Mouse (Mus musculus): ENCODE results near the gene Prkch.

Gene Prkch

DNA sequence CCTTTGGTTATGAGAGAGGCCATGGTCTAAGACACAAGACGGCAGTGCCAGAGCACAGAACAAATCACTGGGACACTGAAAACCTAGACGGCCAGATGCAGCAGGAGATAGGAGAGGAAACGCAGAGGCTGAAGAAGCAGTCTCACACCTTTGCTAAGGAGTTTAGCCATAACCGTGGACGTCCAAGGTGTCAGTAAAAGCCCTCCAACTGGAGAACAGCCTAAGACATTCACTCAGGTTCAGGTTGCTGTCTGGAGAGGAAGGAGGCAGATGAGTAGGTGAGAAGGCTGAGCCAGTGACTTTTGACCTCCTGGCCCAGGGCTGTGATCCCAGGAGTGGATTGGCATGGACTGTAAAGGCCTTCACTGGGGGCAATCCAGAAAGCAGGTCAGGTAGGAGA, 130.0 kb downstream of the Prkch start:
- DNase-seq (ENCODE audit: low read depth), result no peak

DNA sequence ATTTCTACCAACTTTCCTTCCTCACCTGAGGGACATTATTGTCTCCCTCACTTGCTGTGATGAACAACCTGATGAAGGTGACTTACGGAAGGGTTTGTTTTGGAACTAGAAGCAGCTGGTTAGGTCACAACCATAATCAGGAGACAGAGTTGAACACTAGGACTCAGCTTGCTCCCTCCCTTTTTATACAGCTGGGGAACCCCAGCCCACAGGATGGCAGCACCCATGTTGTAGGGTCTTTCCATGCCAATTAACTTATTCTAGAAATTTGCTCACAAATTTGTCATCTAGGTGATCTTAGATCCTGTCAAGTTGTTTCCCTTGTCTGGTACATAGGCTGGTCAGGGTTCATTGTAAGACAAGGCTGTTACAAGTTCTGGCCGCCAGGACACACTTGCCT, 130.7 kb downstream of the Prkch start:
- DNase-seq (ENCODE audit: low read depth), result no peak

DNA sequence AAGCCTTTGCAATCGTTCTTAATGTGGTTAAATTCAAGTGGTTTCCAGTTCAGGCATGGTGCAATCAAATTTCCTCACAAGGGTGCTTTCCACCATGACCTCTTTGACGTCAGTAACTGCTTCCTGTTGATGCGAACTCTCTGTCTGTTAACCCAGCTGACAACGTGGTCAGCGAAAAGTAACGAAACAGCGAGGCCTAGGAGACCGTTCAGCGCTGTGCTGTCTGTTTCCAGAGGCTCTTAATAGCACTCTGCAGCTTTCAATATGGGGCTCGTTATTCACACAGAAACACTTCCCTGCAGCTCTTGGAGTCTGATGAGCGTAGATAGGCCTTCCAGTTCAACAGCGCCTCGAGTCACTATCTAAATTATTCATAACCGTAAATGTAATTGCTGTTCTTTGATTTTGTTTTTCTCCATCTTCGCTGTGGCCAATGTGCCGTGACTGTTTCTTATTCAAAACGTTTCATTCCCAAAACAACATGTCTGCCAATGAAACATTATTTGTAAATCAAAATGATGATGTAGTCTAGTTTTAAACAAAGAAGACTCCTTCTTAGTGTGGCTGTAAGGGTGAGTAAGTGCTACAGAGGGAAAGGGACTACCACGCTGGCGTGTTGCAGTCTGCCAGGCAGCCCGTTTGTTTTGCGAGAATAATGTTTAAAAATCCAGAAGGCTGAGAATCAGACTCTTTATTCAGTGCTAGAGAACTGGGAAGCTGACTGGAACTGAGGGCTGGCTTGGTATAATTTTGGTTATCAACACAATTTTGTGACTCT, 131.5 kb downstream of the Prkch start:
- peak; percentile 93 for DNase-seq (ENCODE audit: low read depth)

DNA sequence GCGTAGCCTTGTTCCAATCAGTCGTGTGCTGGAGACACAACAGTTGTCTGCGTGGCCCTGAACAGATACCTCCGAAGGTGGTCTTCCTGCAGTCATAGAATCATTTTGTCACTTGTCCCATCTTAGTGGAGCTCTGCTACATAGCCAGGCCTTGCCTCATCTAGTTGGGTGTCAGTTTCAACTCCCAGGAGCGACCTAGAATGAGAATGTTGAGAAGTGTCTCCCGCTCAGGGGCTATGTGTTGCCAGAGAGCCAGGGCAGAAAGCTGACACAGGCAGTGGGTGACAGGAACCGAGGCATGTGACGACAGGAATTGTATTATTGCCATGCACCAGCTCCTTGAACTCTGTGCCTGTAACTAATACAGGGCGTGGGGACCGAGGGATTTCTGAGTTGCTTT, 133.4 kb downstream of the Prkch start:
- no peak for DNase-seq (ENCODE audit: low read depth)

DNA sequence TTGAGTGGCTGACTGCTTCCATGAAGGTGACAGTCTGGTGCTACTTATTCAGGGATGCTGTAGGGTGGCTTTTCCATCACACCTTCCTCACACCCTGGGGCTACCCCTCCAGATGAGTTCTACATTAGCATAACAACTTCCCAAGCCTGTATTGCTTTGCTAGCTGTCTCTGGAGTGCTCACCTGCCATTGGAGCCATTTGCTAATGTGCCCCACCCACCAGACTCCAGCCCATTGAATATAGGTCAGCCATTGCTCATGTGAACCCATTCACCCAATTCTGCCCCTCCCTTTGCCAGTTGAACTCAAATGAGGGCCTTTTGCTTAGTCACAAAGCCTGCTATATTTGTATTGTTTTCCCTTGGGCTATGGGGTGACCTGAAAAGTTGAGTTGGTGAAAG, 135.2 kb downstream of the Prkch start:
- DNase-seq (ENCODE audit: low read depth), result no peak

DNA sequence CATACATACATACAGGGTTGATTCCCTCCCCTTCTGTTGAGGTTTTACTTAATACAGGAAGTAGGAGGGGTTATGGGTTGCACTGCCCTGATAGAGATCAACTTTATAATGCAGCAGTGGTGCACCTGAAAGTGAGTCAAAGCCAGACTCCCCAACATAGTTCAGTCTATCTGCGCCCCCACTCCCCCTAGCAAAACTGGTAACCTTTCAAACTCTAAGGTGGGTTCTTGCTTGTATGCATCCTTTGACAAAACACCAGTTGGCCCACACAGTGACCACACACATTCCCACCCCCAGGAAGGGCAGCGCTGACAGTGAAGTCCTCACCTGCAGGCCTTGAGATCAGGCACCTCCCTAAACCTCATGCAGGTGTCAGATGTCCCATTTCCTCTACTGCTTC, 135.9 kb downstream of the Prkch start:
- DNase-seq (ENCODE audit: low read depth), result peak; percentile 76

DNA sequence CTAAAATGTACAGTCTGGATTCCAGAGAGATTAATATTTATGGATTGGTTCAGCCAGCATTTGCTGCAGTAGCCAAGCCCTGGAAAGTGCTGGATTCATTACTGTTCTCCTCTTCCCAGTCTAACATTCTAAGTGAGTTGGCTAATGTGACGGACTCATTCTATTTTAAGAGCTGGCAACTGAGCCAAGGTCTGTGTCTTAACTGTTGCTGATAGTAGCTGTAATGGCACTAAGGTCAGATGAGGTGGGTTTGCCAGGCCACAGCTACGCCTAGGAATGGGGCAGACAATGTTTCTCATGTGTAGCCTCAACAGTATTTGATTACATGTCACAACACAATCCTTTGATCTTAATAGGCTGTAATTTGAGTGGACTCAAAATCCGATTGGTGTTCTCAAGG, 137.5 kb downstream of the Prkch start:
- DNase-seq (ENCODE audit: low read depth), result no peak

DNA sequence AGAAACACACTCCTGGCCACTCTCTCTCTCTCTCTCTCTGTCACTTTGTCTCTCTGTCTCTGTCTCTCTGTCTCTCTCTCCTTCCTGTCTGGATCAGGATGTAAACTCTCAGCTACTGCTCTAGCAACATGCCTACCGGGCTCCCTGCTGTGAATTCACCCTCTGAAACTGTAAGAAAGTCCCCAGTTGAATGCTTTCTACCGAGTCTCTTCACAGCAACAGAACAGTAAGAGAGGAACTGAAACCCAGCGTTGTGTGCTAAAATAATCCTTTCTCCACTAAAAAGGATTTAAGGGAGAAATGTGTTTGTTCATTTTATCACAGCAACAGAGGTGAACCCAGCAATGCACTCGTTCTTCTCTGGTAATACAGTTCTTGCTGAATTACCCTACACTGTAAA, 138.5 kb downstream of the Prkch start:
- no peak for DNase-seq (ENCODE audit: low read depth)

DNA sequence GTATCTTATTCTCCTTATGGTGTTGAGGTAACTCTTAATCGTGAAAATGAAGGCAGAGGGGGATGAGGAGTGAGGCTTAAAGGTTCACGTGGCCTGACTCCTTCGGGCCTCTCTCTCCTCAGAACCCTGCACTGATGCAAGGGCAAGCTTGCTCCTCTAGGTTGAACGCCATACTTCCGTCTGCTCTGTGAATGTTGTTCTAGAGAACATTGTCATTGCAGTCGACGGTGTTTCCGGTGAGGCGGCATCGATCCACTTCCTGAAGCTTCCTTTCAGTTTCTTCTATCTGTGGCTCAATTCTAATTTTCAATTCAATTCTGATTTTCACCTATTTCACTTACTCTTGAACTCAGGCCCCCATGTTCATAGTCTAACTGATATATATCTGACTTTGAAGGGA, 139.3 kb downstream of the Prkch start:
- no peak for DNase-seq (ENCODE audit: low read depth)

DNA sequence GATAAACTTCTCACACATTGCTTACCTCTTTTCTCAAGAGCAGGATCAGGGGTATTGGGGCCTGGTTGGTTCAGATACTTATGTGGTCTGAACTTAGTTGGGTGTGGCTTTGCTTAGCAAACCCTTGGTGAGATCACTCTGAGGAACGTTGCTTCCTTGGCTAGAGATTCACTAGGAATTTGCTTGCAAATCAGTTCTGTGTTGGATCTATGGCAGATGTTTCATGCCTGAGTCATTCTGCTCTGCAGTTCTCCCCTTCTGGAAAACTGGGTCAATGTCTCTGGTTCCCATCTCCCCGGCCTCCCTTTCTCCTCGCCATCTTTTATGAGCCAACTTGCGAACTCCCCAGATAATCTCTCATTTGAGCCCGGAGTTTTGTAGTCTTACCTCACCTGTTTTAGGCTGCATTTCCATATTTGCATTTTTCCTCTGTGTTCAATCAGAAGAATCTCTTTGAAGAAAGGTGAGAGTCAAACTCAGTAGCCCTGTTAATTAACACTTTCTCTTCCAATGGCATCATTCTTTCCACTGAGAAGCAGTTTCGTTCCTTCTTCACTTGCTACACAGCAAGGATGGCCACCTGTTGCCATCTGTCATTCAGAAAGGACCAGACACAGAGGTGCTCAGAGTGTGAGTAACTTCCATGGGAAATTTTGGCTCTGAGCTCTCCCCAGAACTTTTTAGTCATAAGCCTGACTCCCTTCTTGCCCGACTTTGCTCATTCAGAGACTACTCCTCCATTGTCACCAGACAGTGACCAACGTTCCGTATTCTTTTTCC, 141.4 kb downstream of the Prkch start:
- DNase-seq (ENCODE audit: low read depth), result no peak

DNA sequence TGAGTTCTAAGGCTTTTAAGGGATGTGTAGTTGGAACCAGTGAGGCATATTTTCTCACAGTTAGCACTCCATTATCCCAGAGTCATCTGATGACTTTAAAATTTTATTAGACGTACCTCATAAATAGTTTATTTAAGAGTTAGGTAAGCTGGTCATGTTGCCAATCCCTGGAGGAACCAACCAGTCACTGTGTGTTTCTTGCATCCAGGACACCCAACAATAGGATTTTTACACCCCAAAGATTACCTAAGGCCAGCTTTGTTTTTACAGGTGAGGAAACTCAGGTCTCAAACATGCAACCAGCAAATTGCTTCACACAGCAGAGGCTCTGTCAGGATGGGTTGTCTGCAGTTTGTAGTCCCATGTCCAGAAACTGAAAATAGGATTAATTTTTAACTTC, 142.4 kb downstream of the Prkch start:
- DNase-seq (ENCODE audit: low read depth), result no peak

DNA sequence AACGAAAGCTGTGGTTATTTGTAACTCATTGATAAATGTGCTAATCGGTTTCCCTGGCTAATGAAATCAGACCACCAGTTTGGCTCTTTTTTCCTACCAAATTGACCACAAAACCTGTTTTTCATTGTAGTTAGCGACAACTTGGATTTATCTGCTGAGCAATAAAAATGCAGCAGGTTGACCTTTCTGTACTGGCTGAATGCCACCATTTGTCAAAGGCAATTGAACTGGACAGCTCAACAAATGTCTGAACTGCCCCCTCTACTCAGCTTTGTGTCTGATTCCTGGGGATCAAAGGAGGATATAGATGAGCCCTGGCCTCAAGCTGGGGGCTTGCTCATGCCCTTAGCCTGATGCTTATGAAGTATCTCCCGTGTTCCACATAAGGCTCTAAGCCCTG, 146.0 kb downstream of the Prkch start:
- DNase-seq (ENCODE audit: low read depth), result no peak

DNA sequence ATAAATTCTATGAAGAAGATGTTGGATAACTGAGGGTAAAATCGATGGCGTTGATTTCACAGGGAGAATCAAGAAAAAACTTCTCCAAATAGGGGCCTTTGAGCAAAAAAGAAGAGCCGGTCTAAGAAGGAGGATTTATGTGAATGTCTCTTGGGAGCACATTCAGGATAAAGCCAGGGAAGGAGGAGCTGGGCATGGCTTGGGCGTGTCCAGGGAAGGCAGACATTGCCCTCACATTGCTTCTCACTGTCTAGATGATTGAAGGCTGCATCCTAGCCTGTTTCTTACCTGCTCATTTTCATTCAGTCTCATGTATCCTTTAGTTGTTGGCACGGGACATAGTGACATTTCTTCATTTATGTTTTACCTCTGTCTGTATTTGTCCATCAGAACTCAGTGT, 146.5 kb downstream of the Prkch start:
- DNase-seq (ENCODE audit: low read depth), result no peak

DNA sequence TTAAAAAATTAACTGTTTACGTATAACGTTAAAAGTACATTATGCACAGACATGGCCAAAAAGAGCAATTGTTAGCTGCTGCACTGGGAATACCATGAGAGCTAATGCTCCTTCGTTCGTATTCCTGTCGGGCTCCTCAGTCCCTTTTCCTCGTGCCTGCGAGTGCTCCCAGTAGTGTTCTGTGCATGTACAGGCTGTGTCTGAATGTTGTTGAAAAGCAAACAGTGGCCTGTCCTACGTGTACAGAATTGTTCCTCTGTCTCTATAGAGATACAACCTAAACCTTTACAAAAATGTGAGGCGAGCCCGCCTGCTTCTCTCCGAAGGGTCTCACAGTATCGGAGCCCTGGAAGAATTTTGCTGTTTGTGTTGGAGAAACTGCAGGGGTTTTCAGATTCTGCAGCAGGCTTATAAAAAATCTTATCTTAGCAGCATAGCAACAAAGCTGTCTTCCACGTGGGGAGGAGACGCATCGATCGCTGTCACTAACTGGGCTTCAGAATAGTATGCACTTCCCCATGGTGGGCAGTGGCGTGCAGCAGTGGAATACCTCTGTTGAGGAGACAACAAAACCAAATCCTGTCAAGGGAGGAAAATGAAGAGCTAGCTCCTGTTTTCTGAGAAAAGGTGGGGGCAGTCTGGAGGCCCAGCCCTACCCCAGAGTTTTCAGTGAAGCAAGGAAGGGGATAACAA, 147.4 kb downstream of the Prkch start:
- no peak for DNase-seq (ENCODE audit: low read depth)

DNA sequence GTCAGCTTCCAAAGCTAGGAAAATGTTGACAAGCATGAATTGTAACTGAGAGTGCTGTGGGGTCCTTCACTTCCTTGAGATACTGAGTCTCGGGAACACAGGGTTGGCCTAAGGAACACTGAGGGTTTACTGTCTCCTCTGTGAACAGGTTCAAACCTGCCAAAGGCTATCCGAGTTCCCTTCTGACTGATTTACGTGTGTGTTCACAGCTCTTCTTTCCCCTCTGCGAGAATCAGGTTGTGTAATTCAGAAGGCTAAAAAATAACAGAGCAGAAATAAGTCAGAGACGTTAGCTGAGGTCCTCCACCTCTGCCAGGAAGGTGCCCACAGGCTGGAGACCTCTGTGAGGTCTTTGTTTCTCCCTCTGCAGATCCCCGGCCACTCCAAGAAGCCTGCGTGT, 148.3 kb downstream of the Prkch start:
- no peak for DNase-seq (ENCODE audit: low read depth)

DNA sequence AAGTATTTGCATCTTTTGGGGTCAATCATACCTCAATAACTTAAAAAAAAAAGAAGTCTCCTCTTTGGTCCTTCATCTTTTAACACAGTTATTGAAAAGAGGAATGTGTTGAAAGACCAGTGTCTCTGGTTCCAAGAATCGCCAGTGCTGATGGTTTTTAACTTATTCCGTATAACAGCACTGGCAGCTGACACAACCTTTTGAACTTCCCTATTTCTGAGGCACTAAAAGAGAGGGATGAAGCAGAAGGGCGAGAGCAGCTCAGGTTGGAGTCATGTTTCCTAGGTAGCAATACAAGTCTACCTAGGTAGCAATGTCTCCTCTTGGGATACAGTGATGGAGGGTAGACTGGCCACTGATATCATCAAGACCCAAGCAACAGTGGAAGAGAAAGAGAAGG, 152.3 kb downstream of the Prkch start:
- DNase-seq (ENCODE audit: low read depth), result no peak

DNA sequence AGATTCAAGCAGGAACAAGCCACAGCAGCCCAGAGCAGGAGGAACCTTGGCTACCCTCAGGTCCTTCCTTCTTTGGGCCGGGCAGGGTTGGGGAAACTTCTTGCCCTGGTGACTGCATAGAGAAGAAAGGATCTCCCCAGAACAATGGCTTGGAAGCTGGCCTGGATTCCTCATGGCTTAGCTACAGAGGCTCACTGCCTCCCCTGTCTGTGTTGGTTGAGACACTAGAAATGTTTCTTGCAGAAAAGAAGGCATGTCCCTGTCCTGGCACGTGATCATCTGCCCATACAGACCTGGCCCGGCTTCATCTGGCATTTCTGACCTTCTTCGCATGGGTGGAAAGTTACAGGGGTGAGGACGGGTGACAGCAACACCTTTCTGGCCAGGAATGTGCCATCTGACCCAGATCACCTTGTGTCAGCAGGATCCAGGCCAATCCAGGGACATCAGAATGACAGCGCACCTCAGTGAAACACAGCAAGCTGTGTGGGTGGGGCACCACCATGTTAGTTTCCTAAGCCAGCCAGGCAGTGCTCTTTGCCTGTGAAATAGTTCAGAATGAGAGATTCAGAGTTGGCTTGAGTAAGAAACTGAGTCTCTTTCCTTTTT, 155.1 kb downstream of the Prkch start:
- DNase-seq (ENCODE audit: low read depth), result no peak

DNA sequence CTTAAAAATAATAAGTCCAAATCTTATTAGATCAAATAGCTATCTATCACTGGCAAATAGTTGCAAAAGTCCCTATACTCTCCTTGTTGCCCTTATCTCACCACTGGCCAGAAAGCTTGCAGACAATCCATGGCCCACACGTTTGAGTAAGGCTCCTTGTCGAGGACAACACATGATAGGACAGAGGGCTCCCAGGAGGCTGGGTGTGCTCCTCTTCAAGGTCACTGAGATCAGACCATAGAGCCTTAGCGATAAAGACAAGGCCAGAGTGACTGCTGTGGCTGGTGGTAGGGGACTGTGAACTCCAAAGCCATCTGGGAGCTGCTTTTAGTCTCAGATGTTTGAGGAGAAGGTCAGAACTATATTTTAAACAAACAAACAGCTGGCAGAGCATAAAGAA, 158.0 kb downstream of the Prkch start:
- no peak for DNase-seq (ENCODE audit: low read depth)

DNA sequence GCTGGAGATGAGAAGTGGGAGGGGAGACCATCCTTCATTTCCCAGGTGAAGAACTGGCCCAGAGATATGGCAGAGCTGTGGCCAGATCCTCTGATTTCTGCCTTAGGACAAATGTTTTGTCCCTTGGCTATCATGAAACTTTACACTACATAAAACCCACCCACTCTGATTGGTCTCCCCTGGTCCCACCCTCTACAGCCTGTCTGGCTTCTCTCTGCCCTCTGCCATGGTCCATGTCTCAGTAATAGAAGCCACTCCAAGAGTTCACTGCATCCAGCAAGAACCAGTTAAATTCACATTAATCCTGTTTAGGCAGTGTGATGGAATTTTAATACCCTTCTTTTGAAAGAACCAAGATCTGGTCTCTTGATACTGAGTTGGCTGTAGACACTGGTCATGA, 158.5 kb downstream of the Prkch start:
- no peak for DNase-seq (ENCODE audit: low read depth)

DNA sequence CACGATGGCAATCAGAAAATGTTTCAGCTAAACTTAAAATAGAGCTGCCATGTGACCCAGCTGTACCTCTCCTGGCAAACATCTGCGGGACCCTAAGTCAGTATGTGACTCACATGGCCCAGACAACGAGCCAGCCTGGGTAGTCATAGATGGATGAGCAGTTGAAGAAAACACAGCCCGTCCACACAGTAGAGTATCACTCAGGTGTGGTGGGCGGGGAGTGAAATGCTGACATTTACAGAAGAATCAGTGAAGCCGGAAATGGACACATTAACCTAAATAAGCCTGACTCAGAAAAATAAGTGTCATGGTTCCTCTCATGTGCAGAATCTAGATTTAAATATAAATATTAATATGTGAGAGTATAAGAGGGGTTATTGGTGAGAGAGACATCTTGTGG, 161.5 kb downstream of the Prkch start:
- no peak for DNase-seq (ENCODE audit: low read depth)

DNA sequence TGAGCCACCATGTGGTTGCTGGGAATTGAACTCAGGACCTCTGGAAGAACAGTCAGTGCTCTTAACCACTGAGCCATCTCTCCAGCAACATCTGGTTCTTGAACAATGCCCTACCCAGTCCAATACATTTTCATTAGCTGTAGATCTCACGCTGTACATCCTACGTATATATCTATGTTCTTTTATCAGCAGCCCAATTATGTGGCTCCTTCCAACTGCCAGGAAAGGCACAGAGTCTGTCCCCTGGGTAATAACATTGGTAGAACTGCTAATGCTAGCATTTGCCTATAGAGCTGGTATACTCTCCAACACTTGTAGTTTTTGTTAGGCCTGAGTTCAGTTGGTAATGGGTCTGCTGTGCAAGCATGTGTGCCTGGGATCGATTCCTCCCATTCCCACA, 163.8 kb downstream of the Prkch start:
- no peak for DNase-seq (ENCODE audit: low read depth)

DNA sequence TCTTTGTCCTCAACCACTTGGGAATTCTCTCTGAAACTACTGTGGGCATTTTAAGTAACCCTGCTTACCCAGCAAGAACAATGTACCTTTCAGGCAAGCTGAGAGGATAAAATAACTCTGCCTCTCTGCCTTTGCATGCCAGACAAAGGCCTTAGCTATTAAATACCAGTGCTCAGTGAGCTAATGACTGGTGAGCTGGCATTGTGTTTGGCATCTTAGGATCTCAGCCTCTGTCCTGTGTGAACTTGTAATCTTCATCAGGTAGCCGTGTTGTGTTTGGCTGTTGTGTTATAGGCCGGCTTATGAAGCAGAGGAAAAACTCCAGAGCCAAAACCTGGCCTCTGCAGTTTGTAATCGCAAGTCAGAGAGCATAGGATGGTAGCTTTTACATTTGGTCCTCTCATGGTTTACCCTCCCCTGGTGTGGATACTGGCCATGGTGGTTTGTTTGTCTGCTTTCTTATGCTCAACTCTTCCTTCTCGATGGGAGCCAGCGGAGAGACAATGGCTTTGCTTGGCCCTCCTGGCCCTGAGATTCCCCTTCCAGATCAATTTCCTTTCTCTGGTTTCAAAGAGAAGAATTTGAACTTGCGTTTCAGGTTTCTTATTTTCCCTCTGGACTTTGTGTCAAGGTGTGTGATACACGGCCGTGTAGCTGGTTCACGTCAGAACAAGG, 170.0 kb downstream of the Prkch start:
- DNase-seq (ENCODE audit: low read depth), result no peak
